Mouse (Mus musculus): ENCODE measurements around the gene Cfdp1. TPM values are rescaled to one million over a fixed set of nuclear protein-coding genes. Genes with fewer than 3 reads are reported as not detected.
A peak's percentile ranks its signal among the peaks of the same experiment; 100 is the strongest.

Cfdp1 gene
- polyA plus RNA-seq, 1 experiment = 94.5 TPM

- Histone ChIP-seq H3K27me3 (ENCODE audit: control insufficient read depth, insufficient read depth, low read length) (no peaks in the 10 kb centered on the region), H3K27ac (ENCODE audit: insufficient read depth, low read length) (no peak overlapping the region), H3K4me1 (ENCODE audit: control insufficient read depth, insufficient read depth, low read length) (peaks cover 24% of the 10 kb centered on the region), H3K4me3 (replicated peaks; ENCODE audit: insufficient read depth, low read depth, low read length) (no peak overlapping the region)
- TF ChIP-seq CTCF (IDR thresholded peaks at IDR 0.05; ENCODE audit: borderline replicate concordance, insufficient read depth, low read depth, low read length) (no peak), POLR2A (IDR thresholded peaks at IDR 0.05; ENCODE audit: borderline replicate concordance, insufficient read depth, low read length) (no peak)
- no peak for DNase-seq
- 77% methylated on average over 7 of the region's 7 CpGs for WGBS
Measured at GRCm38 (mm10) chr8:111773057-111773456, 81.0 kb downstream of the Cfdp1 start.

DNA sequence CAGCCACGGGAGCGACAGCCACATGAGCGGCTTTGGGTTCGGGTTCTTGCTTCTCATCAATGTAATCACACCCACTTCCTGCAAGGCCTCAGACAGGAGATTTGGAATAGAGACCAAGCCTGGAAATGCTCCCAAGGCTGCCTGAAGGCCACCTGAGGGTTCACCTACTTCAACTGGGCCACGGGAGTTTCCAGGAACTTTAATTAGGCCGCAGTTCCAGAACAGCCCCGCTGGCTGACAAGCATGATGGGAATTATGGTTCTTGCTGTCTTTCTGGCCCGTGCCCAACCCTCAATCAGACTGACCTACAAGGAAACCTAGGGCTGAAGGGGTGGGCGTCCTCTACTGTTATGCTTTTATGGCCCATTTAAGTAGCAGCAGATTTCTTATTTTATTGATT is 82.0 kb downstream of the Cfdp1 start:
- no peak overlapping the region for H3K4me3 ChIP-seq (replicated peaks; ENCODE audit: insufficient read depth, low read depth, low read length)
- no peaks in the 10 kb centered on the region for H3K27me3 ChIP-seq (ENCODE audit: control insufficient read depth, insufficient read depth, low read length)
- DNase-seq = peak in 1 of 2 experiments; percentile 42
- WGBS = 71% methylated on average over 9 of the region's 9 CpGs
- H3K27ac ChIP-seq (ENCODE audit: insufficient read depth, low read length) = no peak overlapping the region
- peaks cover 24% of the 10 kb centered on the region for H3K4me1 ChIP-seq (ENCODE audit: control insufficient read depth, insufficient read depth, low read length)
- TF ChIP-seq CTCF (IDR thresholded peaks at IDR 0.05; ENCODE audit: borderline replicate concordance, insufficient read depth, low read depth, low read length) = no peak
- no peak for TF ChIP-seq POLR2A (IDR thresholded peaks at IDR 0.05; ENCODE audit: borderline replicate concordance, insufficient read depth, low read length)

DNA sequence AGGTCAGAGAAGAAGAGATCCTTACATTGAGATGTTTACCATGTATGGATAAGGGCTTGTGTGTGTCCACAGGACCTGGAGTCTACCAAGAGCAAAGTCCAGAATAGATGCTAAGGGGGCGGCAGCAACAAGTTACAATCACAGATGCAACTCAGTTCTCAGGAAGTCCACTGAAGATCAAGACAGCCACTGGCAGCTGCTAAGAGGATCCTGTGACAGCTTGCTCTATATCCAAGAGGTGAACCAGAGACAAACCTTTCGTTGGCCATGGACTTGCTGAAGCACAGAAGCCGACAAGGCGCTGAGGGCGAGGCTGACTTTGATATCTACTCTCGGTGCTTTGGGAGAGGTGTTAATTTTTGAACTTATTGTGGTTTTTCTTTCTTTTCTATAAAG is 82.5 kb downstream of the Cfdp1 start:
- no peak for TF ChIP-seq CTCF (IDR thresholded peaks at IDR 0.05; ENCODE audit: borderline replicate concordance, insufficient read depth, low read depth, low read length)
- Histone ChIP-seq H3K4me1 (ENCODE audit: control insufficient read depth, insufficient read depth, low read length) (peaks cover 24% of the 10 kb centered on the region), H3K4me3 (replicated peaks; ENCODE audit: insufficient read depth, low read depth, low read length) (no peak overlapping the region), H3K27ac (ENCODE audit: insufficient read depth, low read length) (no peak overlapping the region), H3K27me3 (ENCODE audit: control insufficient read depth, insufficient read depth, low read length) (no peaks in the 10 kb centered on the region)
- no peak for DNase-seq
- 89% methylated on average over 6 of the region's 6 CpGs for WGBS

DNA sequence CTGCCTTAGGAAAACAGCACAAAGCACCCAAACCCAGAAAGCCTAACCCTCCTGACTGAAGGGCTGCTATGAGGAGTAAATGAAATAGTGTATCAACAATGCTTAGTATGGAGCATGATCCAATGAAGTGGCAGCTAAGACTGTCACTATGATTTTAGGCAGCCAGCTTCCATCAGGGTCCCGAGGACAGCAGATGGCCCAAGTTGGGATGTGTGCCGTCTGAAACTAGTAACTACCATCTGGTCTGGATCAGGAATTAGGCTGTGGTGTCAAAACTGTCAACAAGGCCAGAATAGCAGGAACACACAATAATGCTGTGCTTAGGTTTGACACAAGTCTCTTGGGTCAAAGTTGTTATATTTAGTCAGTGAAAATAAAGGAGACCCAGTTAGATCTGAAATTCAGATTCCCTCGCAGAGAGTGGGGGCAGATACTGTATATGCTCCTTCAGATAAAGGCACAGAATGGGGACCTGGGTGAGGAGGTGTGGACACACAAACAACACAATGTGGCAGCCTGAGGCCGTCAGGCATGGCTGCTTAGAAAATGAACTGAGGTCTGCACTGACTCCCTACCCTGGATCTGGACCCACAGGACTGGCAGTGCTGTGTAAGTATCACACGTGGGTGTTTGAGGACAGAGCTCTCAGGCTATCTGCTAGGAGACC is 83.0 kb downstream of the Cfdp1 start:
- TF ChIP-seq POLR2A (IDR thresholded peaks at IDR 0.05; ENCODE audit: borderline replicate concordance, insufficient read depth, low read length) = no peak
- no peak for TF ChIP-seq CTCF (IDR thresholded peaks at IDR 0.05; ENCODE audit: borderline replicate concordance, insufficient read depth, low read depth, low read length)
- DNase-seq = peak in 1 of 2 experiments; percentile 51
- 34% methylated on average over 5 of the region's 5 CpGs for WGBS
- H3K27ac ChIP-seq (ENCODE audit: insufficient read depth, low read length) = no peak overlapping the region
- H3K4me1 ChIP-seq (ENCODE audit: control insufficient read depth, insufficient read depth, low read length) = peaks cover 24% of the 10 kb centered on the region
- no peak overlapping the region for H3K4me3 ChIP-seq (replicated peaks; ENCODE audit: insufficient read depth, low read depth, low read length)
- H3K27me3 ChIP-seq (ENCODE audit: control insufficient read depth, insufficient read depth, low read length) = no peaks in the 10 kb centered on the region

- no peak for DNase-seq
- H3K27me3 ChIP-seq (ENCODE audit: control insufficient read depth, insufficient read depth, low read length) = no peaks in the 10 kb centered on the region
- H3K4me1 ChIP-seq (ENCODE audit: control insufficient read depth, insufficient read depth, low read length) = peaks cover 24% of the 10 kb centered on the region
- TF ChIP-seq CTCF (IDR thresholded peaks at IDR 0.05; ENCODE audit: borderline replicate concordance, insufficient read depth, low read depth, low read length) (no peak), POLR2A (IDR thresholded peaks at IDR 0.05; ENCODE audit: borderline replicate concordance, insufficient read depth, low read length) (no peak)
- H3K27ac ChIP-seq (ENCODE audit: insufficient read depth, low read length) = no peak overlapping the region
- 82% methylated on average over 12 of the region's 12 CpGs for WGBS
- H3K4me3 ChIP-seq (replicated peaks; ENCODE audit: insufficient read depth, low read depth, low read length) = no peak overlapping the region
Measured at GRCm38 (mm10) chr8:111769764-111770428, 84.2 kb downstream of the Cfdp1 start.

DNA sequence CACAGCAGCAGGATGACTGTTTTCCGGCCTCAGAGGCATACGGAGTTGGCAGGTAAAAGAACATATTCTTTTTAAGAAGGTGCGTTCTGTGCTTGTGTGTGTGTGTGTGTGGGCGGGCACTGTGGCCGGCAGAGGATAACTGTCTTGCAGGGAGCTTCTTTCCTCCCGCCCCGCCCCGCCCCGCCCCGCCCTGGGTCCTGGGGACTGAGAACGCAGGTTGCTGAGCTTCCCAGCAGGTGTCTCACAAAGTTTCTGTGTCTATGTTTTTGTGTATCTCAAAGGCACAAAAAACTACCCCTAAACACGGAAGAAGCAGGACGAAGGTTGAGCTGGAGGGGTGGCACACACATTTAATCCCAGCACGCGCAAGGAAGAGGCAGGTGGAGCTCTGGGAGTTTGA is 84.8 kb downstream of the Cfdp1 start:
- WGBS = 67% methylated on average over 15 of the region's 15 CpGs
- Histone ChIP-seq H3K4me1 (ENCODE audit: control insufficient read depth, insufficient read depth, low read length) (peaks cover 24% of the 10 kb centered on the region), H3K27me3 (ENCODE audit: control insufficient read depth, insufficient read depth, low read length) (no peaks in the 10 kb centered on the region), H3K4me3 (replicated peaks; ENCODE audit: insufficient read depth, low read depth, low read length) (no peak overlapping the region), H3K27ac (ENCODE audit: insufficient read depth, low read length) (no peak overlapping the region)
- DNase-seq = no peak
- TF ChIP-seq POLR2A (IDR thresholded peaks at IDR 0.05; ENCODE audit: borderline replicate concordance, insufficient read depth, low read length) (no peak), CTCF (IDR thresholded peaks at IDR 0.05; ENCODE audit: borderline replicate concordance, insufficient read depth, low read depth, low read length) (no peak)

GRCm38 (mm10) chr8:111768651-111769050 is 85.4 kb downstream of the Cfdp1 start:
- peak; percentile 48 to 54 for DNase-seq
- TF ChIP-seq CTCF (IDR thresholded peaks at IDR 0.05; ENCODE audit: borderline replicate concordance, insufficient read depth, low read depth, low read length) = no peak
- TF ChIP-seq POLR2A (IDR thresholded peaks at IDR 0.05; ENCODE audit: borderline replicate concordance, insufficient read depth, low read length) = no peak
- peaks cover 24% of the 10 kb centered on the region for H3K4me1 ChIP-seq (ENCODE audit: control insufficient read depth, insufficient read depth, low read length)
- 5% methylated on average over 6 of the region's 6 CpGs for WGBS
- no peak overlapping the region for H3K4me3 ChIP-seq (replicated peaks; ENCODE audit: insufficient read depth, low read depth, low read length)
- no peaks in the 10 kb centered on the region for H3K27me3 ChIP-seq (ENCODE audit: control insufficient read depth, insufficient read depth, low read length)
- no peak overlapping the region for H3K27ac ChIP-seq (ENCODE audit: insufficient read depth, low read length)

DNA sequence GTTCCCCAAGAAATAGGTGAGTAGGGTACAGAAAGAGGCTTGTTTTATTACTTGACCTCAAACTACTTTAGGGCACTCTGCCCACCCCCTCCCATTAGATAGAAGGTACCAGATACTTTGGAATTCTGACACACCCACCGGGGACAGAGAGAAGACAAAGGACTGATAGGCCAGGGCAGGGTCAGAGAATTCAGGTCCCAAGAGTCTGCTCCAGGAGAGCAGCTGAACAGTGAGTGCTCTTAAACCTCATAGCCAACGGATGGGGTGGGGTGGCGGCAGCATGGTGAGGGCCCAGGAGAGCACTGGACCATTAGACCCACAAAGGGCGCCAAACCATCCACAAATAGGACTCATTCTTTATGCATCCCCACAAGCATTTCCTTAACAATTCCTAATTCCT is 88.5 kb downstream of the Cfdp1 start:
- TF ChIP-seq POLR2A (IDR thresholded peaks at IDR 0.05; ENCODE audit: borderline replicate concordance, insufficient read depth, low read length) (no peak), CTCF (IDR thresholded peaks at IDR 0.05; ENCODE audit: borderline replicate concordance, insufficient read depth, low read depth, low read length) (no peak)
- 92% methylated on average over 4 of the region's 4 CpGs for WGBS
- Histone ChIP-seq H3K4me1 (ENCODE audit: control insufficient read depth, insufficient read depth, low read length) (peaks cover 14% of the 10 kb centered on the region), H3K27ac (ENCODE audit: insufficient read depth, low read length) (no peak overlapping the region), H3K4me3 (replicated peaks; ENCODE audit: insufficient read depth, low read depth, low read length) (no peak overlapping the region), H3K27me3 (ENCODE audit: control insufficient read depth, insufficient read depth, low read length) (no peaks in the 10 kb centered on the region)
- DNase-seq = no peak
